Mouse (Mus musculus) heart, adult 2 months (tissue): ENCODE measurements around the gene Slc16a9.

ENCODE experiments used
- CTCF ChIP-seq: fragments of 200-600 bp; IDR thresholded peaks from 2 replicates; pipeline ENCODE4 v1.8.1; 2022; ENCODE audit warnings: antibody characterized with exemption, mild to moderate bottlenecking, moderate library complexity
- EP300 ChIP-seq: fragments of 200-500 bp; IDR thresholded peaks from 2 replicates; pipeline ENCODE4 v1.6.1; 2011; ENCODE audit warnings: low read depth, low read length, control low read depth; ENCODE audit not compliant: insufficient read depth
- POLR2A ChIP-seq: fragments of 200-500 bp; IDR thresholded peaks from 2 replicates; pipeline ENCODE4 v1.6.1; 2011; ENCODE audit warnings: mild to moderate bottlenecking, low read depth, low read length, control low read depth; ENCODE audit not compliant: insufficient read depth

DNA sequence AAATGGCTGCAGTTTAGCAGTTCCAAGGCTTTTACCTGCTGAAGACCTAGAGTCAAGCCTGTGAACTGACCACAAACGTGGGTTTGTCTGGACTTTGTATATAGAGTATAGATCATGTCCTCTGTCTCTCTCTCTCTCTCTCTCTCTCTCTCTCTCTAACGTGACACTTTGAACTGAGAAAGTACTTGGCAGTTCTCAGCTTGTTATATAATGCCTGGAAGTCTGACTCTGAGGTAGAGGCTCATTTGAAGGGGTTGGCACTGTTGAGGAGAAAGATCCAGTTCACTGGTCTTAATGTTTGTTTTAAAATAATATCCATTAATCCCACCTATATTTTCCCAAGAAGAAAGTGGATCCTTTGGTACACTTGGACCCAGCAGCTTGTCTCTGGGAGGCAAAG, 7.0 kb upstream of the Slc16a9 start:
- TF ChIP-seq CTCF (no peak), POLR2A (no peak), EP300 (no peak)
